Mouse (Mus musculus): Measurements from ENCODE around the gene Mtor. TPM values are rescaled to one million over a fixed set of nuclear protein-coding genes. Genes with fewer than 3 reads are reported as not detected.

Mtor gene
- polyA plus RNA-seq, 1 experiment: 3.8 TPM

- peaks cover 67% of the 10 kb centered on the region for H3K36me3 ChIP-seq (replicated peaks; ENCODE audit: low read length)
- TF ChIP-seq GATA1 (IDR thresholded peaks at IDR 0.05; ENCODE audit: borderline replicate concordance, low read length): no peak
- no peak for TF ChIP-seq FLI1 (IDR thresholded peaks at IDR 0.05; ENCODE audit: low read length)
- H3K4me1 ChIP-seq: peaks cover 28% of the 10 kb centered on the region
These were observed 151.9 kb downstream of the Mtor start for GRCm38 (mm10) chr4:148600316-148600715.

GRCm38 (mm10) chr4:148601871-148602270, 153.5 kb downstream of the Mtor start:
- TF ChIP-seq FLI1 (IDR thresholded peaks at IDR 0.05; ENCODE audit: low read length): no peak
- no peak for TF ChIP-seq GATA1 (IDR thresholded peaks at IDR 0.05; ENCODE audit: borderline replicate concordance, low read length)
- Histone ChIP-seq H3K36me3 (replicated peaks; ENCODE audit: low read length) (peaks cover 52% of the 10 kb centered on the region), H3K4me1 (peaks cover 28% of the 10 kb centered on the region), H3K4me3 (replicated peaks) (no peak overlapping the region), H3K9me3 (peaks cover 5% of the 10 kb centered on the region; the same call in 1 of the 2 replicates), H3K27me3 (replicated peaks) (no peaks in the 10 kb centered on the region)

More at GRCm38 (mm10) chr4:148600316-148600715, 151.9 kb downstream of the Mtor start:
- Histone ChIP-seq H3K4me3 (replicated peaks) (no peak overlapping the region), H3K27me3 (replicated peaks) (no peaks in the 10 kb centered on the region), H3K9me3 (peaks cover 5% of the 10 kb centered on the region; the same call in 1 of the 2 replicates)

DNA sequence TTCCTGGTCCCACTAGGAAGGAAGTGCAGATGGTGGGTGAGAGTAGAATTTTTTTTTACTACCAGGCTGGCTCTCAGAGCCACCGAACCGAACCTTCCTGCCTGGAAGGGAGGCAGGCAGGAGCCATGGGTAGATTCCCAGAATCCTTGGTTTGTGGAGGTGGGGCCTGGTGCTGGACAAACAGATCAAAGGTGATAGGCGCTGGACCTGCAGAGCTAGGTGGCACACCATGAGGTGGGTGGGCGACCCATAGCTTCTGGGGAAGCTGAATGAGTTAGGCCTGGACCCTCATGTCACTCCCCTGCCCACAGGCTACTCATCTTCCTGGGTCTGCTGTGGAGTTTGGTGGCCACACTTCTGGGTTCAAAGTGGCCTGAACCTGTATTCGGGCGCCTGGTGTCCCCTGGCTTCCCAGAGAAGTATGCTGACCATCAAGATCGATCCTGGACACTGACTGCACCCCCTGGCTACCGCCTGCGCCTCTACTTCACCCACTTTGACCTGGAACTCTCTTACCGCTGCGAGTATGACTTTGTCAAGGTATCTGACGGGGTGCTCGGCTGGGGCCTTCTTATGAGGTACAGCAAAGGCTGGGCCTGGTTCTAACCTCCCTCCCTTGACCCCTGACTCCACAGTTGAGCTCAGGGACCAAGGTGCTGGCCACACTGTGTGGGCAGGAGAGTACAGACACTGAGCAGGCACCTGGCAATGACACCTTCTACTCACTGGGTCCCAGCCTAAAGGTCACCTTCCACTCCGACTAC, 154.1 kb downstream of the Mtor start, which contains the start of gene Masp2:
Gene Masp2 (plus strand): TSS at position 198 of the 764 bp plus-strand sequence.
- no peaks in the 10 kb centered on the region for H3K27me3 ChIP-seq (replicated peaks)
- H3K4me1 ChIP-seq: peaks cover 29% of the 10 kb centered on the region
- no peak within 1 kb of the TSS for H3K4me3 ChIP-seq (replicated peaks)
- H3K36me3 ChIP-seq (replicated peaks; ENCODE audit: low read length): peaks cover 46% of the 10 kb centered on the region
- TF ChIP-seq FLI1 (IDR thresholded peaks at IDR 0.05; ENCODE audit: low read length) (no peak), GATA1 (IDR thresholded peaks at IDR 0.05; ENCODE audit: borderline replicate concordance, low read length) (no peak)
- H3K9me3 ChIP-seq: peaks cover 5% of the 10 kb centered on the region; the same call in 1 of the 2 replicates

DNA sequence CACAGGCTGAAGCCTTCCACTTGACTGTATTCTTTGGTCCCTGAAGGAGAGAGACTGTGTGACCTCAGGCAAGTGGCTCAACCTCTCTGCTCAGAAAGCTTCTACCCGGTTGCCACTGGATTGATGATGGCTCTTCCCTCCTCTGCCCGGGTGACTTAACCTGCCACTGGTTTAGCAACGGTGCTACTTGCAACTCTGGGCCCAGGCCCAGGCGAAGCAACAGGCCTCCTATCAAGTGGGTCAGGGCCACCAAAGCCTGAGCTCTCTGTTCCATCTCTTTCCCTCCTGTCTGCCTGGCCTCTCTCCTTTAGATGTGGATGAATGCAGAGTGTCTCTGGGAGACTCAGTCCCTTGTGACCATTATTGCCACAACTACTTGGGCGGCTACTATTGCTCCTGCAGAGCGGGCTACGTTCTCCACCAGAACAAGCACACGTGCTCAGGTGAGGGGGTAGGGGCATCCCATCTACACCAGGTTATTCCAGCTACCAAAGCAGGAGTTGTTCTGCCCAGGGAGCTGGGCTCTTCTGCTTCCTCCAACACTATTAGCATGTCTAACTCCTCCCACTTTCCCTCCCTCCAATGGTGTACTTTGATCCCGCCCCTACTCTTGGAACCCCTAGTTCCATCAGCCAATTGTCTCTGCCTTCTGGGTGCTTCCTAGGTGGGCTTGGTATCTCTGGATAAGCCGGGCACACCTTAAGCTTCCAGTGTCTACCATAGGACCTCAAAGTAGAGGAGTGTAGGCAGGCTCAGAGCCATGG, 155.1 kb downstream of the Mtor start:
- Histone ChIP-seq H3K4me3 (replicated peaks) (no peak overlapping the region), H3K9me3 (no peaks in the 10 kb centered on the region; the same call in 1 of the 2 replicates), H3K4me1 (peaks cover 32% of the 10 kb centered on the region), H3K27me3 (replicated peaks) (no peaks in the 10 kb centered on the region), H3K36me3 (replicated peaks; ENCODE audit: low read length) (peaks cover 36% of the 10 kb centered on the region)
- no peak for TF ChIP-seq GATA1 (IDR thresholded peaks at IDR 0.05; ENCODE audit: borderline replicate concordance, low read length)
- TF ChIP-seq FLI1 (IDR thresholded peaks at IDR 0.05; ENCODE audit: low read length): no peak

GRCm38 (mm10) chr4:148604141-148604540, 155.7 kb downstream of the Mtor start:
- no peak for TF ChIP-seq FLI1 (IDR thresholded peaks at IDR 0.05; ENCODE audit: low read length)
- no peak for TF ChIP-seq GATA1 (IDR thresholded peaks at IDR 0.05; ENCODE audit: borderline replicate concordance, low read length)
- no peak overlapping the region for H3K4me3 ChIP-seq (replicated peaks)
- H3K36me3 ChIP-seq (replicated peaks; ENCODE audit: low read length): peaks cover 32% of the 10 kb centered on the region
- H3K27me3 ChIP-seq (replicated peaks): no peaks in the 10 kb centered on the region
- H3K9me3 ChIP-seq: no peaks in the 10 kb centered on the region
- H3K4me1 ChIP-seq: peaks cover 32% of the 10 kb centered on the region

DNA sequence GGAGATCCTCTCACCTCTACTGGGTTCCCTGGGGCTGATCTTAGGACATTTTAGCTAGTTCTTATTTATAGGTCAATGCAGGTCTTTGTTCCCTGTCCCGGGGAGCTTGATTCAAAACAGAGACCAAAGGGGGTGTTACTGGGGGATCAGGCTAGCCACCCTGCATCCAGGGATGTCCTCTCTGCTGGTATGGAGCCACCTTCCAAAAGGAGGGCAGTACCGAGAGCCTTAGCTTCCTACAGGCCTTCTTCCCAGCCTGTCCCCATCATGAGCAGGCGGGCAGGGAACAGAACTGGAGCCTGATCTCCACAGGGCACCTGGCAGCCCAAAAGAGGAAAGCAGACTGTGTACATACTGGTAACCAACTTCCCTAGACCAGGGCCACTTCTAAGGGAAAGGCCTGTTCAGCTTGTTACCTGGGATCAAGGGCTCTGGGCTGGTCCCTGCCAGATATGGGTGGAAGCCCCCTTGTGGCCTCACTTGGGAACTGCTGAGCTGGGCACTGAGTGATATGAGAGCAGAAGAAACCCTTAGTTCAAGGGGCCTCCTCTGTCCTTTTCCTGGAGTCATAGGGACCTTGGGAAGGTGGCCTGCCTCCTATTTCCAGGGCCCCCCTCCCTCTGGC, 156.2 kb downstream of the Mtor start:
- Histone ChIP-seq H3K36me3 (replicated peaks; ENCODE audit: low read length) (peaks cover 30% of the 10 kb centered on the region), H3K27me3 (replicated peaks) (no peaks in the 10 kb centered on the region), H3K4me1 (peaks cover 32% of the 10 kb centered on the region), H3K9me3 (no peaks in the 10 kb centered on the region), H3K4me3 (replicated peaks) (no peak overlapping the region)
- TF ChIP-seq GATA1 (IDR thresholded peaks at IDR 0.05; ENCODE audit: borderline replicate concordance, low read length) (no peak), FLI1 (IDR thresholded peaks at IDR 0.05; ENCODE audit: low read length) (no peak)

Other genes starting within 250 kb of the Mtor start
- gene Disp3, start 160.6 kb upstream of the Mtor start, polyA plus RNA-seq (2012; ENCODE audit: insufficient read depth, low replicate concordance): 1.0 and 1.9 TPM in 2 replicates
- gene Ubiad1, start 3.8 kb upstream of the Mtor start, polyA plus RNA-seq (2012; ENCODE audit: insufficient read depth, low replicate concordance): 3.4 and 4.2 TPM in 2 replicates
- gene Angptl7, start 51.8 kb downstream of the Mtor start, polyA plus RNA-seq (2012; ENCODE audit: insufficient read depth, low replicate concordance): 0.07 TPM in 1 of 2 replicates, not detected in the other
- gene Exosc10, start 109.8 kb downstream of the Mtor start, polyA plus RNA-seq (2012; ENCODE audit: insufficient read depth, low replicate concordance): 15.4 and 23.5 TPM in 2 replicates
- 215 and 385 TPM in 2 replicates for gene Srm, start 142.9 kb downstream of the Mtor start, polyA plus RNA-seq (2012; ENCODE audit: insufficient read depth, low replicate concordance)
- not detected in 2 replicates for gene Masp2, start 153.9 kb downstream of the Mtor start, polyA plus RNA-seq (2012; ENCODE audit: insufficient read depth, low replicate concordance)
- 18.5 TPM in 1 of 2 replicates, not detected in the other for gene Tardbp, start 178.4 kb downstream of the Mtor start, polyA plus RNA-seq (2012; ENCODE audit: insufficient read depth, low replicate concordance)
- not detected in 2 replicates for gene Gm572, start 194.7 kb downstream of the Mtor start, polyA plus RNA-seq (2012; ENCODE audit: insufficient read depth, low replicate concordance)

Data from megakaryocyte, embryonic 14.5 days (primary cell).